Mouse (Mus musculus): ENCODE measurements around the gene Nuak1.

The Nuak1 gene

GRCm38 (mm10) chr10:84345730-84346129 is 94.7 kb downstream of the Nuak1 start:
- no peak for DNase-seq (ENCODE audit: low read depth, low spot score)

DNA sequence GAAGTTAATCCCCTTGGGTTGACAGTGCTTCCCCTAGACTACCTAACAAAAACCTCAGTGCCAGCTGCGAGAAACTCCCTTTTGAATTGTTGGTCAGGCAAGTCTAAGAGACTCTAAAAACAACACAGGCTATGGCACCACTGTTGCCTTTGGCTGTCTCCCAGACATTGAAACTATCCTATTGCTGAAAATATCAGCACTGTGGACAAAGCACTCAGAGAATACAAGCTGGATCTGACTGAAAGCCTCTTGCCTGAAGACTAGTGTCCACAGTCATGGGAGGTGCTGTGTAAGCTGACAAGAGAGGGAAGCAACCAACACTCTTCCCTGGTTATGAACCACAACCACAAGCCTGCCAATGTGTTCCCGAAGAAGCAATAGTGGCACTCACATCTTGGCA is 96.9 kb downstream of the Nuak1 start:
- no peak for DNase-seq (ENCODE audit: low read depth, low spot score)

DNA sequence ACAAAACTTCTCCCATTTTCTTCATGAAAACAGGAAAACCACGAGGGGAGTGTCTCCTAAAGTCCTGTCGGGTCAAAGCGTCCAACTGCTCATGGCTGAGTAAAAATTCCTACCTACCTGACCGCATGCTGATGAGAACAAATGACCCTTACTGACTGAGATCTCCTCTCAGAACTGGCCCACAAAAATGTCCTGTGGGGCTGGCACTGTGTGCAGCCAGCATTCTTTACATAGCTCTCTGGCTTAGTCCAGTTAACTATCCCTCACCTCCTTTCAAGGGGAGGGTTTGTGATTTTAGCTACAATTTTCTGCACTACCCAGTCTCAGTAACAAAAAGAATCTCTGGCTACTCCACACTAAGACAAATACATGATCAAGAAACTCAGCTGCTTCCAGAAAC is 100.9 kb downstream of the Nuak1 start:
- DNase-seq (ENCODE audit: low read depth, low spot score), result no peak

DNA sequence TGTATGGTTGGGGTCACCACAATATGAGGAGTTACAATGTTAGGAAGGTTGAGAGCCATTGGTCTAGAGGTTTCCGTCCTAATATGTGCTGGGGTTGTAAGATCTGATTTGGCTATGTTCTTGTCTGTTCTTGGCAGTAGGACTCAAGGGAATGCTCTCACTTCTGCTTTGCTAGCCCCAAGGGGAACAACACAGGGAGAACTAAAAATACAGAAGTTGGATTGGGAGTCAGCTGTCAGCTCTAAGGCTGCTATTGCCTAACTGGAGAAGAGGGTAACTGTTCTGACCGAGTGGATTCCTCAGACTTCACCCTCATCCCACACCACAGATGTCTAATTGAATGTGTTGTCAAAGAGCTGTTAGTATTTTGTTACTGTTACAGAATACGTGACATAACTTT is 101.6 kb downstream of the Nuak1 start:
- DNase-seq (ENCODE audit: low read depth, low spot score), result no peak

DNA sequence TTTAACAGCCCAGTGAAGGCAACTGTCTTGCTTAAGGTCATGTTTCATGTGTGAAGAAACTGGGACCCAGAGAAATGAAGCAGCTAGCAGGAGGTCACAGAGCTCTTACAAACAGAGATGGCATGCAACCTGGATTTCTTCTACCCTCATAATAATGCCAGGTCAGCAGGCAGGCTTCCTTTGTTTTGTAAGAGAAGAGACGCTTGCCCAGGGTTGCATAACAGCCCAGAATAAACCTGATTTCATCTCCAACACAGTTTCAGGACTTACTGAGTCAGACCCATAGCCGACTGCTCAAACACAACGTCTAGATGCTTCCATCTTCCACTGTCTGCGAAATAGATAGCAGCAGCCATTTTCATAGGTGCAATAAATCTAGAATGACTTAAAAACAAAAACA is 105.0 kb downstream of the Nuak1 start:
- no peak for DNase-seq (ENCODE audit: low read depth, low spot score)

DNA sequence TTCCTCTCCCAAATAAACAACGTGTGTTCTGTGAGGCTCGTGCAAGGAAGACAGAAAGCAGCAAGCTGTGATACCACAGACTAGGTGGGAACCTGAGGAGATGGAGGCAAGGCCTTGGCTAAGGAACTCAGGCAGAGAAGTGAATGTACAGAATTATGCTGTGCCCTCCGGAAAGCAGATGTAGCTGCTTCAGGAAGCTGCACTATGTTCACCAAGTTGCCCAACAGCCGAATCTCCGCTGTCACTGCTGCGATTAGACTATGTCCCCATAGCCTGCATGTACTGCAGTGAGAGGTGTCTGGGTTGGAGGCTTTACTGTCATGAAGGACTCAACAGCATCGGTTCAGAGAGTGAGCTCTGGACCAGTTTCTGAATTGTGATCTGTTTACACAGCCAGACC is 110.6 kb downstream of the Nuak1 start:
- no peak for DNase-seq (ENCODE audit: low read depth, low spot score)

DNA sequence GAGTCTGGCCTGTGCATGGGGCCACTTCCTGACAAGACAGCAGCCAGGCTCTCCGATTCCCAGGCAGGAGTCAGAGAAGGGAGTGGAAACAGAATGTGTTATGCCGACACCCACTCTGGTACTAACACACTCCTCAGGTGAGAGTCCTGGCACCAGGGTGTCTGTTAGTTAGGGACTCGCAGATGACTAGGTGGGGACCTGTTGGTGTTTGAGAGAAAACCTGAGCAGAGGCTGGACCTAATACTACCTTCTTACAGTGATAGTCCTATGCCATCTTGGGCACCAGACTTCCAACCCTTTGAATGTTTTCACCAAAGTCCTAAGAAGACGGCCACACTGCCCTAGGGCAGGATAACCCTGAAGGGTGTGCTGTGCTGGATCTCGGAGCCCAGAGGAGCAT is 111.1 kb downstream of the Nuak1 start:
- no peak for DNase-seq (ENCODE audit: low read depth, low spot score)

- DNase-seq (ENCODE audit: low read depth, low spot score), result no peak
These were observed 116.4 kb downstream of the Nuak1 start for GRCm38 (mm10) chr10:84324018-84324417.

Measured in A20 (cell line).